Mouse (Mus musculus): ENCODE data around the gene Arl8b. TPM values are rescaled to one million over a fixed set of nuclear protein-coding genes. Genes with fewer than 3 reads are reported as not detected.
A peak's percentile ranks its signal among the peaks of the same experiment; 100 is the strongest.

Arl8b gene
- polyA plus RNA-seq, 1 experiment = 9.6 TPM

DNA sequence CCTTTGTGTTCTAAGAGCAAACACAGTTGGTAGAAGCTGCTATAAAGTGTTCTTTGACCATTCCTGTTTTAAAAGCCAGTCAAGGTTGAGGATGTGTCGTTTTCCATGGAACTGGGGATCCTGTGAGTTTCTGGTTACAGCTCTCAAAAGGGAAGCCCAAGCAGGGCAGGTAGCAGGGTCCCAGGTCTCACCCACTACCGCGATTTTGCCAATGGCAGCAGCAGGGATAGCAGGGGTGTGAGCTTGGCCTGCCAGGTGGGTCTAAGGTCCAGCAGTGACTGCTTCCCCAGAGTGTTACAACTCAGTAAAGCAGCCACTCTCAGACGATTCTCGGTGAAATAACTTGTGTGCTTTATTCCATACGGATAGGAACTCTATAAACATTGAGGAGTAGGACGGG lies 23.0 kb downstream of the Arl8b start:
- 0 out of 2 replicates have a peak, but pooled peaks cover under 1% of the 10 kb centered on the region for H3K36me3 ChIP-seq (ENCODE audit: control insufficient read depth, insufficient read depth, low read length)
- TF ChIP-seq CTCF (IDR thresholded peaks at IDR 0.05; ENCODE audit: extremely low read depth, insufficient read length, insufficient replicate concordance, low read depth, low read length) (no peak), POLR2A (IDR thresholded peaks at IDR 0.05; ENCODE audit: low read depth, low read length) (no peak)
- H3K4me1 ChIP-seq (ENCODE audit: control insufficient read depth, insufficient read depth, insufficient read length, low read length) = peaks cover 11% of the 10 kb centered on the region
- H3K4me3 ChIP-seq (ENCODE audit: low read depth, low read length) = no peak overlapping the region
- no peaks in the 10 kb centered on the region for H3K27me3 ChIP-seq (ENCODE audit: control insufficient read depth, insufficient read depth, low read length)
- no peak overlapping the region for H3K27ac ChIP-seq (ENCODE audit: insufficient read depth, low read depth, low read length)
- 64% methylated on average over 7 of the region's 7 CpGs for WGBS

DNA sequence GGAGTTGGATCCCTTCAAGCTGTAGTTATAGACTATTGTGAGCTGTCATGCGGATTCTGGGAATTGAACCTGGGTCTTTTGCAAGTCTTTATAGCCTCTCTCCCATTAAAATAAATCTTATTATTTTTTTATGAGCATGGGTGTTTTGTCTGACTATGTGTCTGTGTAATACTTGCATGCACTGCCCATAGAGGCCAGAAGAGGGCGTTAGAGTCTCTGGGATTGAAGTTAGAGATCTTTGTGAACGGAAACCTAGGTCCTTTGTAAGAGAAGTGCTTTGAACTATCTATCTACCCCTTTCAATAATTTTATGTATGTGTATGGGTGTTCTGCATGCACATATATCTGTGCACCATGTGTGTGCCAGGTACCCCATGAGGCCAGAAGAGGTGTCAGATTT lies 24.5 kb downstream of the Arl8b start:
- WGBS = 74% methylated on average over 3 of the region's 3 CpGs
- Histone ChIP-seq H3K4me1 (ENCODE audit: control insufficient read depth, insufficient read depth, insufficient read length, low read length) (peaks cover 13% of the 10 kb centered on the region), H3K36me3 (ENCODE audit: control insufficient read depth, insufficient read depth, low read length) (0 out of 2 replicates have a peak, but pooled peaks cover 1% of the 10 kb centered on the region), H3K27me3 (ENCODE audit: control insufficient read depth, insufficient read depth, low read length) (no peaks in the 10 kb centered on the region), H3K4me3 (ENCODE audit: low read depth, low read length) (no peak overlapping the region), H3K27ac (ENCODE audit: insufficient read depth, low read depth, low read length) (no peak overlapping the region)
- TF ChIP-seq POLR2A (IDR thresholded peaks at IDR 0.05; ENCODE audit: low read depth, low read length) (no peak), CTCF (IDR thresholded peaks at IDR 0.05; ENCODE audit: extremely low read depth, insufficient read length, insufficient replicate concordance, low read depth, low read length) (no peak)

DNA sequence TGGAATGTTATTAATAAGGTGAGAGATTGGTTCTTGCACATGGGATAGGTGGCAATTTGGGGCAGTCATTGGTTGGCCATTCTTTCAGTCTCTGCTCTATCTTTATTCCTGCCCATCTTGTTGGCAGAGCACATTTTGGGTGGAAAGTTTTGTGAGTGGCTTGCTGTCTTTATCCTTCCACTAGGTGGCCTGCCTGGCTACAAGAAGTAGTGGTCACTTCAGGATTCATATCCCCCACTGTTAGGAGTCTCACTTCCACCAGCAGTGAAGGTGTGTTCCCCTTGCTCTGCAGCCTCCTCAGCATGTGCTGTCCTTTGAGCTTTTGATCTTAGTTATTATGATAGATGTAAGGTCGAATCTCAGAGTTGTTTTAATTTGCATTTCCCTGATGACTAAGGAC lies 25.9 kb downstream of the Arl8b start:
- Histone ChIP-seq H3K27me3 (ENCODE audit: control insufficient read depth, insufficient read depth, low read length) (no peaks in the 10 kb centered on the region), H3K36me3 (ENCODE audit: control insufficient read depth, insufficient read depth, low read length) (0 out of 2 replicates have a peak, but pooled peaks cover 1% of the 10 kb centered on the region), H3K4me3 (ENCODE audit: low read depth, low read length) (no peak overlapping the region), H3K27ac (ENCODE audit: insufficient read depth, low read depth, low read length) (no peak overlapping the region), H3K4me1 (ENCODE audit: control insufficient read depth, insufficient read depth, insufficient read length, low read length) (peaks cover 13% of the 10 kb centered on the region)
- 25% methylated on average over 1 of the region's 1 CpGs for WGBS
- TF ChIP-seq POLR2A (IDR thresholded peaks at IDR 0.05; ENCODE audit: low read depth, low read length) (no peak), CTCF (IDR thresholded peaks at IDR 0.05; ENCODE audit: extremely low read depth, insufficient read length, insufficient replicate concordance, low read depth, low read length) (peak; percentile 19; the same call in 1 of the 2 replicates)

DNA sequence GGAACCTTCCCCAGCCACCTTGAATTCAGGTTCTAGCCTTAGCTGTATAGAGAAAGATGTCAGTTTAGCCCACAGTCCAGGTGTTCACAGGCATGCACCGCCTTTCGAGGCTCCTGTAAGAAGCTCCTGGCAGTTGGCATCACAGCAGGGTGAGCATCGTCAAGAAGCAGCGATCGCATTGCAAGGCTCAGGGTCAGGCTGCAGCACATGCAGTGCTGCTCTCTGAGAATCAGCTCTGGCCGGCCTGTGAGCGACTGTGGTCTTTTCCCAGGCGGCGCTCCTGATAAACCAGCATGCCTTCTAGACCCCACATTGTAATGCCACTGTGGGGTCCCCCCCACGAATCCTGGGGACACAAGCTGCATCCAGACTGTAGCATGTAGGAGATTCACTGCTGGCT lies 27.3 kb downstream of the Arl8b start:
- Histone ChIP-seq H3K36me3 (ENCODE audit: control insufficient read depth, insufficient read depth, low read length) (peaks cover 7% of the 10 kb centered on the region), H3K4me3 (ENCODE audit: low read depth, low read length) (no peak overlapping the region), H3K4me1 (ENCODE audit: control insufficient read depth, insufficient read depth, insufficient read length, low read length) (peaks cover 11% of the 10 kb centered on the region), H3K27me3 (ENCODE audit: control insufficient read depth, insufficient read depth, low read length) (no peaks in the 10 kb centered on the region), H3K27ac (ENCODE audit: insufficient read depth, low read depth, low read length) (no peak overlapping the region)
- no peak for TF ChIP-seq CTCF (IDR thresholded peaks at IDR 0.05; ENCODE audit: extremely low read depth, insufficient read length, insufficient replicate concordance, low read depth, low read length)
- TF ChIP-seq POLR2A (IDR thresholded peaks at IDR 0.05; ENCODE audit: low read depth, low read length) = no peak
- 78% methylated on average over 10 of the region's 10 CpGs for WGBS

DNA sequence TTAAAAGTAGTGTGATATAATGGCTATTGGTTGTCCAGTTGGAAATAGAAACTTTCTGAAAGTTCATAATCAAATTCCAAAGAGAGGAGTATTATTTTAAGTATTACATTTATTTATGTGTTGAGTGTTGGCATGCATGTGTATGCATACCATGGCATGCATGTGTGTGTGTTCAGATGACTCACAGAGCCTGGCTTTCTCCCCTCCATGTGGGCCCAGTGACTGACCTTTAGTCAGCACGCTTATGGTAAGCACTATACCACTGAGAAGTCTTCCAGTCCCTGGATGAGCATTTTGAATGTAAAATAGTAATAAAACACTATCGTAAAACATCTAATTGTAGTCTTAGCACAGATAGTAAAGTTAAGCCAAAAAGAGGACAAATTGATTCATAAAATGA lies 29.2 kb downstream of the Arl8b start:
- H3K36me3 ChIP-seq (ENCODE audit: control insufficient read depth, insufficient read depth, low read length) = peaks cover 20% of the 10 kb centered on the region
- no peak overlapping the region for H3K4me3 ChIP-seq (ENCODE audit: low read depth, low read length)
- TF ChIP-seq POLR2A (IDR thresholded peaks at IDR 0.05; ENCODE audit: low read depth, low read length) (no peak), CTCF (IDR thresholded peaks at IDR 0.05; ENCODE audit: extremely low read depth, insufficient read length, insufficient replicate concordance, low read depth, low read length) (no peak)
- no peak overlapping the region for H3K27ac ChIP-seq (ENCODE audit: insufficient read depth, low read depth, low read length)
- peaks cover 11% of the 10 kb centered on the region for H3K4me1 ChIP-seq (ENCODE audit: control insufficient read depth, insufficient read depth, insufficient read length, low read length)
- H3K27me3 ChIP-seq (ENCODE audit: control insufficient read depth, insufficient read depth, low read length) = no peaks in the 10 kb centered on the region
- 66% methylated on average over 2 of the region's 2 CpGs for WGBS

DNA sequence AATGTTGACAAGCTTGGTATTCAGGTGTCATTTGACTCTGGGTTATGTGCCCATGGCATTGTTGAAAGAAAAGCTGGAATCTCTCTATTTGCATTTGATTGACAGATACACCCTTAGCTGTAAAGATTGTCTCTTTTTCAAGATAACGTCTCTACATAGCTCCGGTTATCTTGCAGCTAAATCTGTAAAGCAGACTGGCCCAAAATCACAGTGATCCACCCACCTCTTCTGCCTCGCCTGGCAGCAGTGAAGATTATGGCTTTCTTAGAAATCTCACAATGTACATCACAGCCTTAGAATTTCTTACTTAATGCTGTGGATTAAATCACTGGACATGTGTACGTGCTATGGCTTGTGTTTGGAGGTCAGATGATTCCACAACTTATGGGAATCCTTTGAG lies 34.6 kb downstream of the Arl8b start:
- Histone ChIP-seq H3K4me1 (ENCODE audit: control insufficient read depth, insufficient read depth, insufficient read length, low read length) (no peaks in the 10 kb centered on the region), H3K36me3 (ENCODE audit: control insufficient read depth, insufficient read depth, low read length) (peaks cover 38% of the 10 kb centered on the region), H3K4me3 (ENCODE audit: low read depth, low read length) (no peak overlapping the region), H3K27ac (ENCODE audit: insufficient read depth, low read depth, low read length) (no peak overlapping the region), H3K27me3 (ENCODE audit: control insufficient read depth, insufficient read depth, low read length) (no peaks in the 10 kb centered on the region)
- WGBS = 79% methylated on average over 4 of the region's 4 CpGs
- TF ChIP-seq CTCF (IDR thresholded peaks at IDR 0.05; ENCODE audit: extremely low read depth, insufficient read length, insufficient replicate concordance, low read depth, low read length) = no peak
- TF ChIP-seq POLR2A (IDR thresholded peaks at IDR 0.05; ENCODE audit: low read depth, low read length) = no peak

DNA sequence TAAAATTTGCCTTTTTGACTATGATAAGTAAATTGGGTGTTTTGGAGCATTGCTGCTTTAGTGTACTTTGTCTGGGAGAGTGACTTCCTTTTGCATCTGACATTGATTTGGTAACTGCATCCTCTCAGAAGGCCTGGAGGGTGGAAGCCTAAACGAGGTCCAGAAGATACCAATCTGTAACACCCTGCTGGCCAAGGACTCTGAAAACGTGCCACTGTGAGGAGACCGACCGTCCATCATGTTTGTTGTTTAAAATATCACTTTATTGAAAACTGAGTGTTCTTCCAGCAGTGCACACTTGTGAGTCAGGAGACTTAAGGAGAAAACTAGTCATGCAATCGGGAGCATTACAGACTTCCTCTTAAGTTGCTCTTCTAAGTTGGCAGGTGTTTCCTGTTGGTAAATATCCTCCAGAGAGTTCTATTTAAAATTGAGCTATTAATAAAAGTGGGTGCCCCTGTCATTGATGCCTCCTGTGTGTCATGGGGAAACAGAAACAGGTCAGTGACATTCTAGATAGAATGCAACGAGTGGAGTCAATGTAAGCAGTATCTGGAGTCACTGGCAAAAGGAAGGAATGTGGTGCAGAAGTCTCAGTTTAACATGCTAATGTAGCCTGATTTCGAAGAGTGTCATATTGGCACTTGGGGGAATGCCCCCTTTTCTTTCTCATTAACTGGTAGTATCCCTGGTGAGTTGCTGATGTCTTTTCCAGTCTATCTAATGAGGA lies 42.1 kb downstream of the Arl8b start:
- peaks cover 19% of the 10 kb centered on the region for H3K36me3 ChIP-seq (ENCODE audit: control insufficient read depth, insufficient read depth, low read length)
- 63% methylated on average over 7 of the region's 7 CpGs for WGBS
- peak overlapping the region; percentile 45; the same call in 1 of the 2 replicates for H3K27ac ChIP-seq (ENCODE audit: insufficient read depth, low read depth, low read length)
- H3K4me1 ChIP-seq (ENCODE audit: control insufficient read depth, insufficient read depth, insufficient read length, low read length) = peaks cover 1% of the 10 kb centered on the region; the same call in 1 of the 2 replicates
- no peaks in the 10 kb centered on the region for H3K27me3 ChIP-seq (ENCODE audit: control insufficient read depth, insufficient read depth, low read length)
- no peak for TF ChIP-seq CTCF (IDR thresholded peaks at IDR 0.05; ENCODE audit: extremely low read depth, insufficient read length, insufficient replicate concordance, low read depth, low read length)
- no peak for TF ChIP-seq POLR2A (IDR thresholded peaks at IDR 0.05; ENCODE audit: low read depth, low read length)
- no peak overlapping the region for H3K4me3 ChIP-seq (ENCODE audit: low read depth, low read length)
